Mouse (Mus musculus) C2C12 (cell line): ENCODE measurements at regions not wholly inside any gene's neighbourhood (a gene's known extent, or its start where the extent isn't known, plus 50 kb on each side); places are given as distances from the start of the nearest gene placed in this dataset.

Experiments used
- CEBPB ChIP-seq: IDR thresholded peaks from one replicate; pipeline ENCODE4 v1.6.1; 2011; ENCODE audit warnings: low read depth, mild to moderate bottlenecking, control low read depth, moderate library complexity
- CTCF ChIP-seq: IDR thresholded peaks from one replicate; pipeline ENCODE4 v1.5.1; 2011; ENCODE audit not compliant: control insufficient read depth, insufficient read depth, insufficient read length
- FOSL1 ChIP-seq: IDR thresholded peaks from one replicate; pipeline ENCODE4 v1.8.0; 2011; ENCODE audit warnings: mild to moderate bottlenecking, low read length; ENCODE audit not compliant: poor library complexity, insufficient read depth, severe bottlenecking
- MAX ChIP-seq: IDR thresholded peaks from one replicate; pipeline ENCODE4 v1.6.1; 2011; ENCODE audit warnings: mild to moderate bottlenecking, control low read depth
- MYOG ChIP-seq: IDR thresholded peaks from one replicate; pipeline ENCODE4 v1.6.1; 2011; ENCODE audit not compliant: control insufficient read depth, insufficient read length; ENCODE audit errors: extremely low read depth

DNA sequence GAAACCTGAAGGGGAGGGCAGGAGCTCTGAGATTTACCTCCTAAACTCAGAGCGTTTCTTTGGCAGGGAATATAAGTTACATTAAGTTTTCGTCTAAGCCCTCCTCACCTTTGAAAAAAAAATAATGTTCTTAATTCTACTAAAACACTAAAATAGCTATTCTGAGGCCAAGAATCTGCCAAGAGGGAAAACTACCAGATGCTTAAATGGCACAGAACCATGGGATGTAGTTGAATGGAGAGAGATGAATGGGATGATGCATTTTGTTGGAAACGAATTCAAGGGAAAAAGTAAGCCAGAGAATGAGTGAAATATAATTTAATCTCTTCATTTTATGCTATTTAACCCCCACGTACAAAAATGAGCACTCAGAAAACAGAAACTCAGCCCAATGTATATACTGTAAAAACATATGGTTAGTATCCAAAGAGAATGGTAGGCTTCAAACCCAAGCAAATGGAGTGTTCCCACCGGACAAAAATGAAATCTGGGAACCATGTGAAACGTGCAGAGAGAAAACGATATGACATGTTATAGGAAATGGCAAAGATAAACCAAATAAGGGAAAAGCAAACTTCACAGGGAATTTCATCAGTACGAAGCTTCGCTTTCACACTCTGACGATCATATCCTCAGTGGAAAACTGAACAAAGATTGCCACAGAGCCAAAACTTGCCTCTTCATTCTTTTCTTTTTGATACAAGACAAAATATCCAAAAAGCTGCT is 631.2 kb downstream of the Flrt2 start:
- TF ChIP-seq CTCF = no peak
- TF ChIP-seq MYOG = no peak
- TF ChIP-seq CEBPB = no peak
- no peak for TF ChIP-seq MAX
- TF ChIP-seq FOSL1 = no peak
